Mouse (Mus musculus) neural tube, embryonic 14.5 days (tissue): ENCODE data around the gene Cpox. TPM values are rescaled to one million over a fixed set of nuclear protein-coding genes. Genes with fewer than 3 reads are reported as not detected.
A peak's percentile ranks its signal among the peaks of the same experiment; 100 is the strongest.

ENCODE experiments used
- ATAC-seq: fragments of 200-750 bp; cut with Nextera tagmentation; 2 replicates; pipeline ENCODE4 v1.8.0; 2017; ENCODE audit warnings: low read depth, mild to moderate bottlenecking, moderate TSS enrichment, moderate library complexity
- H3K27ac ChIP-seq: fragments of 300-500 bp; sonication (generic); 2 replicates; pipeline ENCODE4 v1.5.1; 2014; ENCODE audit warnings: low read depth, mild to moderate bottlenecking, control low read depth, low read length, moderate library complexity, mixed read lengths
- H3K27me3 ChIP-seq: fragments of 300-500 bp; sonication (generic); 2 replicates; pipeline ENCODE4 v1.6.1; 2014; ENCODE audit warnings: low read length; ENCODE audit not compliant: control insufficient read depth, insufficient read depth
- H3K36me3 ChIP-seq: fragments of 300-500 bp; sonication (generic); 2 replicates; pipeline ENCODE4 v1.6.1; 2014; ENCODE audit warnings: low read length, mixed read lengths; ENCODE audit not compliant: control insufficient read depth, insufficient read depth
- H3K4me1 ChIP-seq: fragments of 300-500 bp; sonication (generic); 2 replicates; pipeline ENCODE4 v1.6.1; 2014; ENCODE audit warnings: low read length; ENCODE audit not compliant: control insufficient read depth, insufficient read depth
- H3K4me2 ChIP-seq: fragments of 300-500 bp; sonication (generic); 2 replicates; pipeline ENCODE4 v1.6.1; 2014; ENCODE audit warnings: mild to moderate bottlenecking, low read depth, low read length, control low read depth
- H3K4me3 ChIP-seq: fragments of 300-500 bp; sonication (generic); 2 replicates; pipeline ENCODE4 v1.5.1; 2014; ENCODE audit warnings: low read depth, low read length, control low read depth, mixed read lengths
- H3K9ac ChIP-seq: fragments of 300-500 bp; sonication (generic); replicated peaks from 2 replicates; pipeline ENCODE4 v1.6.1; 2014; ENCODE audit warnings: low read depth, mild to moderate bottlenecking, control low read depth, low read length, mixed read lengths
- H3K9me3 ChIP-seq: fragments of 300-500 bp; sonication (generic); 2 replicates; pipeline ENCODE4 v1.6.1; 2016; ENCODE audit warnings: low read length; ENCODE audit not compliant: control insufficient read depth
- WGBS: fragments of 180-500 bp; shearing (Covaris S2); extraction: QIAGEN DNeasy Blood & Tissue Kit; methylation state at CpG from one replicate; pipeline ENCODE4 v1.1.7; 2014; 5-methylcytosine and 5-hydroxymethylcytosine counted together
- polyA plus RNA-seq: library from polyadenylated mRNA; unstranded; fragments of >200 nt; fragmentation: Nextera tagmentation; extraction: Ambion mirVana; gene quantifications from 2 replicates; pipeline ENCODE4 v1.2.1, GENCODE M21; 2014

The Cpox gene
- 16.5 and 17.0 TPM in 2 replicates for polyA plus RNA-seq

- peaks cover 5% of the 10 kb centered on the region; the same call in 1 of the 2 replicates for H3K4me1 ChIP-seq
- peak; percentile 99 for ATAC-seq
- WGBS: under 1% methylated on average over 50 of the region's 51 CpGs
Measured at GRCm38 (mm10) chr16:58669917-58670630, at the start of gene Cpox. Cpox (plus strand) TSS chr16:58670292.

DNA sequence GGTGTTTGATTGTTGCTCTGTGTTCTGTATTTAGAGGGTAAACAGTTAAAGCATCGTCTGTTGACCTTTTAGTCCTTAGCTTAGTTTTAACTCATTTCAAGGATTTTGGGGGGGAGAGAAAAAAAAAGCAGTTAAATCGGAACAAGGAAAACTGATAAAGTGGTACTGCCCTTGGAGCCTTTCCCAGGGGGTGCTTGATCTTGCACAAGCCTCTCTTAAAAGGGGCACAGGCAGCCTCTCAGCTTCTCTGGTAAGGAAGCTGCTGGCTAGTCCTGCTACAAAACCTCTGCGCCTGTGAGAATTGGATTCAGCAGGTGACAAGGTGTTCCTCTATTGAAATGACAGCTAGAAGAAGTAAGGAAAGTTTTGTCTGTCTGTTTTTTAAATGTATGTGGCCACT, 47.7 kb upstream of the Cpox start:
- WGBS: 89% methylated on average over 3 of the region's 3 CpGs
- Histone ChIP-seq H3K4me1 (no peaks in the 10 kb centered on the region), H3K4me2 (no peak overlapping the region), H3K9me3 (no peaks in the 10 kb centered on the region), H3K4me3 (no peak overlapping the region), H3K27me3 (no peaks in the 10 kb centered on the region), H3K9ac (no peak overlapping the region), H3K36me3 (no peaks in the 10 kb centered on the region), H3K27ac (no peak overlapping the region)
- ATAC-seq: no peak

More at GRCm38 (mm10) chr16:58669917-58670630, at the start of gene Cpox:
- H3K4me2 ChIP-seq: peak within 1 kb of the TSS; percentile 80
- peaks cover 11% of the 10 kb centered on the region; the same call in 1 of the 2 replicates for H3K36me3 ChIP-seq
- H3K9me3 ChIP-seq: no peaks in the 10 kb centered on the region
- peak within 1 kb of the TSS; percentile 93 for H3K4me3 ChIP-seq
- peak within 1 kb of the TSS; percentile 76 for H3K27ac ChIP-seq
- peak within 1 kb of the TSS; percentile 76 for H3K9ac ChIP-seq
- H3K27me3 ChIP-seq: no peaks in the 10 kb centered on the region

GRCm38 (mm10) chr16:58623114-58623513, 47.0 kb upstream of the Cpox start:
- Histone ChIP-seq H3K4me1 (no peaks in the 10 kb centered on the region), H3K9ac (no peak overlapping the region), H3K4me3 (no peak overlapping the region), H3K27me3 (no peaks in the 10 kb centered on the region), H3K9me3 (no peaks in the 10 kb centered on the region), H3K36me3 (no peaks in the 10 kb centered on the region), H3K27ac (no peak overlapping the region), H3K4me2 (no peak overlapping the region)
- no peak for ATAC-seq
- WGBS: 69% methylated on average over 4 of the region's 4 CpGs

- no peaks in the 10 kb centered on the region for H3K36me3 ChIP-seq
- no peak overlapping the region for H3K9ac ChIP-seq
- no peak overlapping the region for H3K4me2 ChIP-seq
- no peaks in the 10 kb centered on the region for H3K9me3 ChIP-seq
- no peaks in the 10 kb centered on the region for H3K4me1 ChIP-seq
- no peak for ATAC-seq
- no peak overlapping the region for H3K4me3 ChIP-seq
- no peaks in the 10 kb centered on the region for H3K27me3 ChIP-seq
- H3K27ac ChIP-seq: no peak overlapping the region
- 89% methylated on average over 6 of the region's 6 CpGs for WGBS
Measured at GRCm38 (mm10) chr16:58623944-58624343, 46.1 kb upstream of the Cpox start.

GRCm38 (mm10) chr16:58627597-58628335, 42.3 kb upstream of the Cpox start:
- Histone ChIP-seq H3K4me1 (no peaks in the 10 kb centered on the region), H3K27ac (no peak overlapping the region), H3K9ac (no peak overlapping the region), H3K4me3 (no peak overlapping the region), H3K36me3 (no peaks in the 10 kb centered on the region), H3K4me2 (no peak overlapping the region), H3K9me3 (no peaks in the 10 kb centered on the region), H3K27me3 (no peaks in the 10 kb centered on the region)
- no peak for ATAC-seq
- whole genome bisulfite sequencing: 88% methylated on average over 4 of the region's 4 CpGs

DNA sequence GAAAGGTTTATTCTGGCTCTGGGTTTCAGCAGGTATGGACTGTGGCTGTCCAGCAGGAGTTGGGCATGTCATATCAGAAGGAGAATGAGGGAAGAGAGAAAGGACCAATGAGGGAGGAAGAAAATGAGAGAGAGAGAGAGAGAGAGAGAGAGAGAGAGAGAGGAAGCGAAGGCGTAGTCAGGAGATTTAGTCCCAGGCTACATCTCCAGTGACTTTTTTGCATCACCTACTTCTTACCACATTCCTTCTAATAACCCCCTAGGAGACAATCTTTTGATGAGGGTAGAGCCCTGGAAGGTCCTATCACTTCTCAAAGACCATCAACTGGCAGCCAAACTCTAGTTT, 41.8 kb upstream of the Cpox start:
- Histone ChIP-seq H3K36me3 (no peaks in the 10 kb centered on the region), H3K4me2 (no peak overlapping the region), H3K4me3 (no peak overlapping the region), H3K4me1 (no peaks in the 10 kb centered on the region), H3K9me3 (no peaks in the 10 kb centered on the region), H3K27me3 (no peaks in the 10 kb centered on the region), H3K27ac (no peak overlapping the region), H3K9ac (no peak overlapping the region)
- WGBS: 100% methylated on average over 2 of the region's 2 CpGs
- no peak for ATAC-seq

GRCm38 (mm10) chr16:58628968-58629367, 41.1 kb upstream of the Cpox start:
- Histone ChIP-seq H3K9ac (no peak overlapping the region), H3K27me3 (no peaks in the 10 kb centered on the region), H3K27ac (no peak overlapping the region), H3K9me3 (no peaks in the 10 kb centered on the region), H3K4me3 (no peak overlapping the region), H3K36me3 (no peaks in the 10 kb centered on the region), H3K4me2 (no peak overlapping the region), H3K4me1 (no peaks in the 10 kb centered on the region)
- WGBS: 96% methylated on average over 5 of the region's 5 CpGs
- no peak for ATAC-seq

GRCm38 (mm10) chr16:58629736-58630135, 40.4 kb upstream of the Cpox start:
- Histone ChIP-seq H3K36me3 (no peaks in the 10 kb centered on the region), H3K9me3 (no peaks in the 10 kb centered on the region), H3K4me2 (no peak overlapping the region), H3K27ac (no peak overlapping the region), H3K4me3 (no peak overlapping the region), H3K27me3 (no peaks in the 10 kb centered on the region), H3K4me1 (no peaks in the 10 kb centered on the region), H3K9ac (no peak overlapping the region)
- 69% methylated on average over 2 of the region's 2 CpGs for WGBS
- no peak for ATAC-seq

- H3K4me1 ChIP-seq: no peaks in the 10 kb centered on the region
- no peaks in the 10 kb centered on the region for H3K9me3 ChIP-seq
- H3K27ac ChIP-seq: no peak overlapping the region
- ATAC-seq: no peak
- WGBS: 45% methylated on average over 2 of the region's 2 CpGs
- no peak overlapping the region for H3K9ac ChIP-seq
- no peaks in the 10 kb centered on the region for H3K36me3 ChIP-seq
- no peak overlapping the region for H3K4me2 ChIP-seq
- no peak overlapping the region for H3K4me3 ChIP-seq
- no peaks in the 10 kb centered on the region for H3K27me3 ChIP-seq
Measured at GRCm38 (mm10) chr16:58635866-58636265, 34.2 kb upstream of the Cpox start.
